Mouse (Mus musculus) cerebellum, adult 2 months (tissue): ENCODE data around the gene Zfp710.
A peak's percentile ranks its signal among the peaks of the same experiment; 100 is the strongest.

Experiments used
- CTCF ChIP-seq: fragments of 200-500 bp; IDR thresholded peaks from 2 replicates; pipeline ENCODE4 v1.5.1; 2011; ENCODE audit warnings: low read depth, mild to moderate bottlenecking, control low read depth, low read length, moderate library complexity, borderline replicate concordance; ENCODE audit not compliant: insufficient read depth
- POLR2A ChIP-seq: fragments of 200-500 bp; IDR thresholded peaks from 2 replicates; pipeline ENCODE4 v1.6.1; 2011; ENCODE audit warnings: low read length, control low read depth, borderline replicate concordance; ENCODE audit not compliant: insufficient read depth

GRCm38 (mm10) chr7:79994476-79994875 is 30.1 kb upstream of the Zfp710 start:
- TF ChIP-seq POLR2A (no peak), CTCF (peak; percentile 46; the same call in 1 of the 2 replicates)
